Mouse (Mus musculus) ES-E14 (cell line): ENCODE measurements around the gene Mbd3.

ENCODE experiments used
- CHD2 ChIP-seq: IDR thresholded peaks from 2 replicates; pipeline ENCODE4 v1.6.1; 2014; ENCODE audit warnings: mild to moderate bottlenecking, low read depth, low read length, inconsistent platforms
- HCFC1 ChIP-seq: IDR thresholded peaks from 2 replicates; pipeline ENCODE4 v1.6.1; 2012; ENCODE audit warnings: low read length, inconsistent platforms, borderline replicate concordance; ENCODE audit not compliant: insufficient read depth
- MAFK ChIP-seq: IDR thresholded peaks from 2 replicates; pipeline ENCODE4 v1.6.1; 2014; ENCODE audit warnings: mild to moderate bottlenecking, low read depth, low read length, inconsistent platforms; ENCODE audit not compliant: insufficient read depth
- ZC3H11A ChIP-seq: IDR thresholded peaks from 2 replicates; pipeline ENCODE4 v1.6.1; 2012; ENCODE audit warnings: low read depth, mild to moderate bottlenecking, inconsistent platforms, low read length, borderline replicate concordance
- ZNF384 ChIP-seq: IDR thresholded peaks from 2 replicates; pipeline ENCODE4 v1.6.1; 2012; ENCODE audit warnings: low read depth, low read length, inconsistent platforms

GRCm38 (mm10) chr10:80419419-80419818 is 20.1 kb upstream of the Mbd3 start:
- no peak for TF ChIP-seq ZNF384
- TF ChIP-seq CHD2, result no peak
- TF ChIP-seq MAFK, result no peak
- TF ChIP-seq HCFC1, result no peak
- no peak for TF ChIP-seq ZC3H11A
